Mouse (Mus musculus): ENCODE data around the gene Fgr. TPM values are rescaled to one million over a fixed set of nuclear protein-coding genes. Genes with fewer than 3 reads are reported as not detected.

The Fgr gene
- polyA plus RNA-seq, 1 experiment from 2014 or later, result 0.10 TPM

DNA sequence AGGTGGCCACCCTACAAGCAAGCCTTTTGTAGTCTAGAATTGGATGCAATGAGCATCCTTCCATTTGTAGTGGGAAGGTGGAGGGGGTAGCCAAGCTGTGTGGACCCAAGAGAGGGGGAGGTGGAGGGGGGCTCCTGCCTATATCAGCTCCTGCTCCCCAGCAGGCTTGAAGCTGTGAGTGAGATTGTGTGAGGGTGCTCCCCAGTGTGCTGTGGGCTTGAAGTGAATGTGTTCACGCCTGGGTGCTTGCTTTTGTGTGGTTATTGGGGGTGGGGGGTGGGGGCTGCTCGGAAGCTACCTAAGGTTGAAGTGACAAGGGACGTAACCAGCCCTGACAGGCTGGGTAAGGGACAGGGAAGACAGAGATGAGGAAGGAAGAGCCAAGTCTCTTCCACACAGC is 1.9 kb downstream of the Fgr start:
- Histone ChIP-seq H3K4me2 (no peak overlapping the region), H3K27me3 (peaks cover 64% of the 10 kb centered on the region), H3K9me3 (no peaks in the 10 kb centered on the region), H3K4me1 (peaks cover 19% of the 10 kb centered on the region), H3K36me3 (no peaks in the 10 kb centered on the region), H3K27ac (no peak overlapping the region), H3K9ac (no peak overlapping the region), H3K4me3 (no peak overlapping the region)
- no peak for ATAC-seq (ENCODE audit: insufficient number of reproducible peaks, insufficient read depth, low FRiP score, low TSS enrichment, low read depth)
- WGBS, result 69% methylated on average over 3 of the region's 3 CpGs

DNA sequence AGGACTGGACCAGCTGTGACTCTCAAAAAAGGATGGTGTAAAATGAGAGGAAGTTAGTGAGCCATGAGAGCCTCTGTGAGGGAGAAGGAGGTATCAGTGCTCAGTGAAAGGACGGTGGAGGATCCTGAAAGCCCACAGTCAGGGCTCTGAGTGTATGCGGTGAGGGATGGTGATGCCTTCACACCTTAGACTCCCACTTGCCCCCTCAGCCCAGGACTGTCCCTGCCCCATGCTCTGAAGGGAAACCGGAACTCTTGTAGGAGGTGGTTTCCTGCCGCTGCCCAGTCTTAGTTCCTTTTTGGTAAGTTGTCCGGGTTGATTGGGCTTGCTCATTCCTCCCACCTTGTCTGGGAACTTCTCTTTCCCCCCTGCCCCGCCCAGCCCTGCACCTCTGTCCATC is 2.8 kb downstream of the Fgr start:
- Histone ChIP-seq H3K4me2 (no peak overlapping the region), H3K9me3 (no peaks in the 10 kb centered on the region), H3K27me3 (peaks cover 59% of the 10 kb centered on the region), H3K36me3 (no peaks in the 10 kb centered on the region), H3K27ac (no peak overlapping the region), H3K9ac (no peak overlapping the region), H3K4me1 (peaks cover 19% of the 10 kb centered on the region), H3K4me3 (no peak overlapping the region)
- no peak for ATAC-seq (ENCODE audit: insufficient number of reproducible peaks, insufficient read depth, low FRiP score, low TSS enrichment, low read depth)
- 75% methylated on average over 6 of the region's 6 CpGs for WGBS

DNA sequence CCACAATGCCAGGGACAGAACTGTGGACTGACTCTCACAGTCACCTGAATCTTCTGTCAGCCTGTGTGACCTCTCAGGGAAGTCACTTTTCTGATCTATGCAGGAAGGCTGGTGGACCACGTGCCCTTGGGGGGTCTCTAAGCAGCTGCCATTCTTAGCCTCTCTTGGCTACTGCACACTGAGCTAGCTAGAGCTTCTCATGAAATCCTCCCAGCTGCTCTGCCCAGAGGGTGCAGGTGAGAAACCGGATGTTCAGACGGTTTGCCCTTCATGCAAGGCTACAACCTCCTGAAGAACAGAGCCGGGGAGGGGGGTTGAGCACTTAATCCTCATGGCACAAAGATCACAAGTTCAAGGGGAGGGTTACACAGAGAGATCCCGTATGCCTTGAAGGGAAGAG is 3.7 kb downstream of the Fgr start:
- Histone ChIP-seq H3K4me2 (no peak overlapping the region), H3K9ac (no peak overlapping the region), H3K4me1 (peaks cover 19% of the 10 kb centered on the region), H3K27ac (no peak overlapping the region), H3K9me3 (no peaks in the 10 kb centered on the region), H3K27me3 (peaks cover 50% of the 10 kb centered on the region), H3K4me3 (no peak overlapping the region), H3K36me3 (no peaks in the 10 kb centered on the region)
- no peak for ATAC-seq (ENCODE audit: insufficient number of reproducible peaks, insufficient read depth, low FRiP score, low TSS enrichment, low read depth)
- WGBS, result 33% methylated on average over 5 of the region's 5 CpGs

DNA sequence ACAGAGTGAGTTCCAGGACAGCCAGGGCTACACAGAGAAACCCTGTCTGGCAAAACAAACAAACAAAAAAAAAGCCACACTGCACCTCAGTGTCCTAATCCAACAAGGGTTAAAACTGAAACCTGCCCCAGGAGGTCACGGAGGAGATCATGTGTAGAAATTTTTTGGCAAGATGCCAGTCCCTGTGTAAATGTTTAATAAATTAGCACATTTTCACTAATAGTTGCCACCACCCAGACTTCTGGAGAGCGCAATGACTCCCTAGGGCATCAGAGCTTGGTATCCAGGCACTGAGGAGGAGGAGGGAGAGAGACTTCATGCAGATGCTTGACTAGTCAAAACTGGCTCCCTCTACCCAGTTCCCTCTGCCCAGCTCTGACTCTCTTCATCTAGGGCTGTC is 5.3 kb downstream of the Fgr start:
- Histone ChIP-seq H3K4me3 (no peak overlapping the region), H3K4me2 (no peak overlapping the region), H3K36me3 (no peaks in the 10 kb centered on the region), H3K4me1 (peaks cover 17% of the 10 kb centered on the region), H3K27ac (no peak overlapping the region), H3K9me3 (no peaks in the 10 kb centered on the region), H3K27me3 (peaks cover 34% of the 10 kb centered on the region), H3K9ac (no peak overlapping the region)
- ATAC-seq (ENCODE audit: insufficient number of reproducible peaks, insufficient read depth, low FRiP score, low TSS enrichment, low read depth), result no peak
- 69% methylated on average over 2 of the region's 2 CpGs for WGBS

DNA sequence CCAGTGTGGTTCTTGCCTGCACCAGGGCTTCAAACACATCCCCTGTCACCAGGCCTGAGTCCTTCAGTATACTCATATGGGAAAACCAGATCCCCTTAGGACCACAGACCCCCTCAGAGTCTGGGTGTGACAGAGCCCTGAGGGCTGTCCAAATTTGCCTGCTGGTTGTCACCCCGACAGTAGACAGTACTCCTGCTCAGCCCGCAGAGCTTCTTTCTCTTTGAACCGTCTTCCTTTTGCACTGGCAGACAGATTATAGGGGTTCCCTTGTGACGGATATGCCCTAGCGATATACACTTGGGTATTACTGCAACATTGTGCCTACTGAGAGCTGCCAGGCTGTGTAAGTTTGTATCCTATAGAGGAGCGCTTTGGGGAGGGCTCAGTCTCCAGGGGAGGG is 7.7 kb downstream of the Fgr start:
- Histone ChIP-seq H3K27ac (no peak overlapping the region), H3K27me3 (peaks cover 10% of the 10 kb centered on the region), H3K36me3 (no peaks in the 10 kb centered on the region), H3K4me2 (no peak overlapping the region), H3K9me3 (no peaks in the 10 kb centered on the region), H3K4me3 (no peak overlapping the region), H3K9ac (no peak overlapping the region), H3K4me1 (peaks cover 8% of the 10 kb centered on the region)
- no peak for ATAC-seq (ENCODE audit: insufficient number of reproducible peaks, insufficient read depth, low FRiP score, low TSS enrichment, low read depth)
- WGBS, result 66% methylated on average over 6 of the region's 6 CpGs

DNA sequence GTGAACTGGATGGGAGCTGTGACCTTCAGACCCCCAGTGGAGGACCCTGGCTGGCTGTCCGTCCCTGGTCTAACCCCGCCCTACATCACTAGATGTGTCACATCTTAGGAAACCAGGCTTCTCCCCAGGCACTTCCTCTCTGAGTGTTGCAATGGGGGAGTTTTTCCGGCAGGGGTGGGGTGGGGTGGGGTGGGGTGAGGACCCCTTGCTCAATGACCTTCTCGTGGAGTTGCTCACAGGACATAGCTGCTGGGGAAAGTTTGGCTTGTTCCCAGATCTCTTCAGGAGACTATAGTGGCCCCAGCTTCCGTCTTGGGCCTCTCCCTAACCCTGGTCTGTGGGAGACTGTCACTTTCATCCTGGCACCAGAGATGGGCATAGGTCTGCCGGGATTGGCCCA is 9.1 kb downstream of the Fgr start:
- Histone ChIP-seq H3K27ac (no peak overlapping the region), H3K36me3 (no peaks in the 10 kb centered on the region), H3K4me2 (no peak overlapping the region), H3K4me1 (peaks cover 8% of the 10 kb centered on the region), H3K4me3 (no peak overlapping the region), H3K9me3 (no peaks in the 10 kb centered on the region), H3K27me3 (no peaks in the 10 kb centered on the region), H3K9ac (no peak overlapping the region)
- ATAC-seq (ENCODE audit: insufficient number of reproducible peaks, insufficient read depth, low FRiP score, low TSS enrichment, low read depth), result no peak
- WGBS, result 72% methylated on average over 6 of the region's 6 CpGs

DNA sequence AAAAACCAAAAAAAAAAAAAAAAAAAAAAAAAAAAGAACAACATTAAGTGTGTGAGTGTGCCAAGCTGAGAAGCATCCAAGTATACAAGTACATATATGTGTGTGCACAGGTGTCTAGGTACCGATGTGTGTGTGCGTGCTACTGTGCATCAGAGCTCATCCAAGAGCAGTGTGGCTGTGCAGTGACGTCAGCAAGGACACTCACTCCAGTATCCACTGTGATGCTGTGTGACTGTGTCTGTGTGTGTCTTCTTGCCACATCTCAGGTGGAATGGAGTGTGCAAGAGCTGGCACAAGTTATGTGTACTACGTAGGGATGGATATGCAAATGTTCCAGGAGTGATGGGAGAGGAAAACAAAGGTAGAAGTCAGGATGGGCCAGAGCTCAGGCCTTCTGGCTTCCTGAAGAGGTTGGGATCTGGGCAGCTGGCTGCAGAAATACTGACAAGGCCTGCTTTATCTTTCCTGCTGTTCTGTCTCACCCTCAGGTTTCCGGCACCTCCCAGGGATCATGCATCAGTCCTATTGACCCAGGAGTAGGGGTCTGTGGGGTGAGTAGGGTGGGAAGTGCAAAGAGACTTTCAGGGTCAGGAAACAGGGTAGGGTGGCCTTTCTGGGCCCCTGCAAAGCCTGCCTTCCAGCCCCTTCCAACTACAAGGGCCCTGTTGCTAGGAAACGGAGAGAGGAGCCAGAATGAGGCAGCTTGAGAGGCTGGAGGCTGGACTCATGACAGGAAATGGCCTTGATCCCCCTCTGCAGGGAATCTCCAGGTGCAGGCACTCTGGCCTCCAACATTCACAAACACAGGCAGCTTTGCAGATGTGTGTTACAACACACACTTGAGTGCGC is 10.0 kb downstream of the Fgr start:
- Histone ChIP-seq H3K9ac (no peak overlapping the region), H3K36me3 (no peaks in the 10 kb centered on the region), H3K4me2 (no peak overlapping the region), H3K27ac (0 out of 2 replicates have a peak overlapping the region, but pooled peaks have one; percentile 12), H3K9me3 (no peaks in the 10 kb centered on the region), H3K4me1 (peaks cover 8% of the 10 kb centered on the region), H3K27me3 (no peaks in the 10 kb centered on the region), H3K4me3 (no peak overlapping the region)
- 65% methylated on average over 7 of the region's 7 CpGs for WGBS
- ATAC-seq (ENCODE audit: insufficient number of reproducible peaks, insufficient read depth, low FRiP score, low TSS enrichment, low read depth), result no peak

DNA sequence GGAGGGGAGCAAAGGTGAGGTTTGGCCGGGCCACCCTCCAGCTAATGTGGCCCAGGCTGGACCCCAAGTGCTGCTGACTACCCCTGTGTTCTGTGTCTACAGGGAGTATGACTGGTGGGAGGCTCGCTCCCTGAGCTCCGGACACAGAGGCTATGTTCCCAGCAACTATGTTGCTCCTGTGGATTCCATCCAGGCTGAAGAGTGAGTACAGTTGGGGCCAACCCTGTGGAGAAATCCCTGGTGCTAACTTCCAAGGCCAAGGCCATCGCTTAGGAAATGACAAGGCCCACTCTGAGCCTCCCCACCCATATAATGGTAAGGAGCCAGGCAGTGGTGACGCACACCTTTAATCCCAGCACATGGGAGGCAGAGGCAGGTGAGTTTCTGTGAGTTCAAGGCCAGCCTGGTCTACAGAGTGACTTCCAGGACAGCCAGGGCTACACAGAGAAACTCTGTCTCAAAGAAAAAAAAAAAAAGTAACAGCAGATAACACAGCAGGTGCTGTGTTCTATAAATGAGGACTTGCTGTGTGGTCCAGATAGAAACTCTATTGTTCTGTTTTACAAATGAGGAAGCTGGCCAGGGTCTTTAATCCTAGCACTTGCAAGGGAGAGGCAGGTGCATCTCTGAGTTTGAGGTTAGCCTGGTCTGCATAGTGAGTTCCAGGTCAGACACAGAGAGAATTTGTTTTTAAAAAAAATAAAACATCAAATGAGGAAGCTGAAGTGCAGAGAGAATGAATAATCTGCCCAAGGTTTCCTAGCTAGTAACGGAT is 14.9 kb downstream of the Fgr start:
- WGBS, result 86% methylated on average over 6 of the region's 6 CpGs
- Histone ChIP-seq H3K27ac (no peak overlapping the region), H3K9ac (no peak overlapping the region), H3K27me3 (no peaks in the 10 kb centered on the region), H3K4me1 (peaks cover 11% of the 10 kb centered on the region), H3K36me3 (no peaks in the 10 kb centered on the region), H3K9me3 (no peaks in the 10 kb centered on the region), H3K4me2 (no peak overlapping the region), H3K4me3 (no peak overlapping the region)
- no peak for ATAC-seq (ENCODE audit: insufficient number of reproducible peaks, insufficient read depth, low FRiP score, low TSS enrichment, low read depth)

DNA sequence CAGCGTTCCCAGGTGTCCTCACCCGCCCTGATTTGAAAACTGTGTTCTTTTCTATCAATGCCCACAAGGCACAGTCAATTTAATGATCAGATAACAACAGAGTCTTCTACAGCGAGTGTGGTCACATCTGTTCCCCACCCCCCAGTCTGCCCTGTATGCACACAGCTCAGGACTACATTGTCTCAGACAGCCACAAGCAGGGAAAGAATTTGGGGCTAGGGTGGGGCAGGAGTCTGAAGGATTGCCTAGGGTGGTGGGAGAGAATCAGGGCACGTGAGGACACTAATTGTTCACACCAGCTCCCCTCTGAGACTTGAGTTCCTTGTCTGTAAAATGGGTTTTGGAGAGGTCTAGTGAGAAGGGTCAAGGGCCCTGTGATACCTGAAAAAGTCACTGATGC is 19.7 kb downstream of the Fgr start:
- Histone ChIP-seq H3K27ac (no peak overlapping the region), H3K9ac (no peak overlapping the region), H3K4me3 (no peak overlapping the region), H3K9me3 (no peaks in the 10 kb centered on the region), H3K36me3 (no peaks in the 10 kb centered on the region), H3K4me2 (no peak overlapping the region), H3K27me3 (no peaks in the 10 kb centered on the region), H3K4me1 (peaks cover 5% of the 10 kb centered on the region; the same call in 1 of the 2 replicates)
- 51% methylated on average over 4 of the region's 4 CpGs for WGBS
- no peak for ATAC-seq (ENCODE audit: insufficient number of reproducible peaks, insufficient read depth, low FRiP score, low TSS enrichment, low read depth)

DNA sequence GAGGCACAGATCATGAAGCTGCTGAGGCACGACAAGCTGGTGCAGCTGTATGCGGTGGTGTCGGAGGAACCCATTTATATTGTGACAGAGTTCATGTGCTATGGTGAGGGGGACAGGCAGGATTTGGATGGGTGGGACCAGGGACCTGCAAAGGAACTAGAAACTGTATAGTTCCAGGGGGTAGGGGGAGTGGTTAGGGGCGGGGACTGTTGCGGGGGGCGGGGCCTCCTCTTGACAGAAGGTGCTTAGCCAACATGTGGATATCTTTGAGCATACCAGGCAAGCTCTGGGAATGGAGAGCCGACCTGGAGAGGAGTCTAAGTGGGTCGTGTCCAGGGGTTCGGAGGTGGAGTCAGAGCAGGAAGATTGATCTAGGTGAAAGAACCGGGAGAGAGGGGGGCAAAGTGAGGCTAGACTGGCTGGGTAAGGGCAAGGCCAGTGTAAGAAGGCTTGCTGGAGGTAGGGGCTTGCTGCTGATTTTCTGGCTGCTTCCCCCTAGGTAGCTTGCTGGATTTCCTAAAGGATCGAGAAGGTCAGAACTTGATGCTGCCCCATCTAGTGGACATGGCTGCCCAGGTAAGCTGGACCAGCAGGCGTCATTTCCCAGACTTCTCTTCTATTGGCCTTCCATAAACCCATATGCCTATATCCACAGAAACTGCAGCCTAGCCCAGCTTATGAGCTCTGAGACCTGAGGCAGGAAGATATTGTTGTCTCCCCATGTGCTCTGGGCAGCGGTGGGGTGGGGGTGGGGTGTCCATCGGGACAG is 23.8 kb downstream of the Fgr start:
- H3K4me2 ChIP-seq, result no peak overlapping the region
- no peaks in the 10 kb centered on the region for H3K36me3 ChIP-seq
- H3K9me3 ChIP-seq, result no peaks in the 10 kb centered on the region
- WGBS, result 50% methylated on average over 14 of the region's 14 CpGs
- H3K4me1 ChIP-seq, result peaks cover 9% of the 10 kb centered on the region
- H3K4me3 ChIP-seq, result no peak overlapping the region
- no peak overlapping the region for H3K9ac ChIP-seq
- no peaks in the 10 kb centered on the region for H3K27me3 ChIP-seq
- ATAC-seq (ENCODE audit: insufficient number of reproducible peaks, insufficient read depth, low FRiP score, low TSS enrichment, low read depth), result no peak
- H3K27ac ChIP-seq, result no peak overlapping the region

DNA sequence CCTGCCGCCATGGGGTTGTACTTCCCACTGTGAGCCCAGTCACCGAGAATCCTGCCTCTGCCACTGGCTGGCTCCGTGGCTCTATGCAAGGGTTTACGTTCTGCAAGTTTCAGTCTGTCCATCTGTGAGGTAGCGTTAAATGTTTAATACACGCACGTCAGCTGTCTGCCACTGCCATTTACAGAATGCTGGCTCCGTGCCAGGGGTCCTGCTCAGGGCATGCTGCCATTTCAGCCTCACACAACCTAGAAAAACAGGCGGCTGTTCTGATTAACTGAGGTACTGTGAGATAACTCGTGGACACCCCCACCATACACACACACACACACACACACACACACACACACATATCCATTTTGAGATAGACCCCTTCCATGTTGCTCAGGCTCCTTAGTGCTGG is 29.0 kb downstream of the Fgr start:
- Histone ChIP-seq H3K27me3 (no peaks in the 10 kb centered on the region), H3K9me3 (no peaks in the 10 kb centered on the region), H3K27ac (no peak overlapping the region), H3K4me3 (no peak overlapping the region), H3K4me1 (peaks cover 24% of the 10 kb centered on the region), H3K36me3 (no peaks in the 10 kb centered on the region), H3K4me2 (no peak overlapping the region), H3K9ac (peak overlapping the region; percentile 2; the same call in 1 of the 2 replicates)
- no peak for ATAC-seq (ENCODE audit: insufficient number of reproducible peaks, insufficient read depth, low FRiP score, low TSS enrichment, low read depth)
- 28% methylated on average over 10 of the region's 10 CpGs for WGBS
